Mouse (Mus musculus) kidney, postnatal 0 days (tissue): ENCODE measurements around the gene Dlgap4. TPM values are rescaled to one million over a fixed set of nuclear protein-coding genes. Genes with fewer than 3 reads are reported as not detected.

Experiments
- ATAC-seq: fragments of 200-750 bp; cut with Nextera tagmentation; replicated peaks from 2 replicates; pipeline ENCODE4 v1.8.0; 2017; ENCODE audit warnings: low read depth, moderate number of reproducible peaks, moderate TSS enrichment, moderate library complexity; ENCODE audit not compliant: low FRiP score
- DNase-seq: peaks from one replicate; pipeline ENCODE4 v3.0.0-alpha.2; 2016; ENCODE audit warnings: low spot score
- H3K27ac ChIP-seq: fragments of 300-500 bp; sonication (generic); 2 replicates; pipeline ENCODE4 v1.5.1; 2014; ENCODE audit warnings: mild to moderate bottlenecking
- H3K27me3 ChIP-seq: fragments of 300-500 bp; sonication (generic); 2 replicates; pipeline ENCODE4 v1.6.1; 2014; ENCODE audit warnings: low read length, mixed read lengths; ENCODE audit not compliant: insufficient read depth
- H3K36me3 ChIP-seq: fragments of 300-500 bp; sonication (generic); 2 replicates; pipeline ENCODE4 v1.6.1; 2014; ENCODE audit warnings: low read length, mixed read lengths; ENCODE audit not compliant: insufficient read depth
- H3K4me1 ChIP-seq: fragments of 300-500 bp; sonication (generic); replicated peaks from 2 replicates; pipeline ENCODE4 v1.6.1; 2014; ENCODE audit warnings: antibody characterized with exemption, low read length, mixed read lengths; ENCODE audit not compliant: insufficient read depth
- H3K4me2 ChIP-seq: fragments of 300-500 bp; sonication (generic); 2 replicates; pipeline ENCODE4 v1.6.1; 2014; ENCODE audit warnings: mild to moderate bottlenecking, low read length, moderate library complexity, mixed read lengths
- H3K4me3 ChIP-seq: fragments of 300-500 bp; sonication (generic); replicated peaks from 2 replicates; pipeline ENCODE4 v1.5.1; 2014; ENCODE audit warnings: low read depth, low read length
- H3K9ac ChIP-seq: fragments of 300-500 bp; sonication (generic); 2 replicates; pipeline ENCODE4 v1.6.1; 2014; ENCODE audit warnings: low read depth, low read length
- H3K9me3 ChIP-seq: fragments of 300-500 bp; sonication (generic); replicated peaks from 2 replicates; pipeline ENCODE4 v1.6.1; 2016; ENCODE audit warnings: low read length, inconsistent platforms, mixed read lengths
- CTCF ChIP-seq: IDR thresholded peaks from 2 replicates; pipeline ENCODE4 v1.5.1; 2016; ENCODE audit warnings: antibody characterized with exemption, low read depth, mild to moderate bottlenecking, moderate library complexity
- WGBS: fragments of 180-500 bp; shearing (Covaris S2); extraction: QIAGEN DNeasy Blood & Tissue Kit; methylation state at CpG from one replicate; pipeline ENCODE4 v1.1.7; 2014; 5-methylcytosine and 5-hydroxymethylcytosine counted together
- polyA plus RNA-seq: library from polyadenylated mRNA; unstranded; fragments of >200 nt; fragmentation: Nextera tagmentation; extraction: Ambion mirVana; gene quantifications from 2 replicates; pipeline ENCODE4 v1.2.1, GENCODE M21; 2015

Gene Dlgap4
- polyA plus RNA-seq, 1 experiment from 2014 or later: 61.1 TPM

DNA sequence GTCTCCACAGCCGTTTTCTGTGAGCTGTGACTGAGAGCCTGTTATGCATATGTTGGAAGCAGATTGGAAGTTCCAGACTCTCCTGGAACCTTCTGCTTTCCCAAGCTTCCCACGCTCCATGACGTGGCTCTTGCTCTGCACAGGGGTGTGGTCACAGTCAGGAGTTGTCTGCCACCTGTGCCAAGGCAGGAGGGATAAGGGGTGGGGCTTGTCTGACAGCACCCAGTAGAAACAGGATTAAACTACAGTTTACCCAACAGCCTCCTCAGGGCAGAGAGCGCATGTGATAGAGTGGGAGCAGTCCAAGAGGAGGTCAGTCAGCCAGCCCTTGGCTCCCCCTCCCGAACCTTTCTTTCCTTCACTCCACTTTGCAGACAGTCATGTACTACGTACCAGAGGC lies 118.6 kb downstream of the Dlgap4 start:
- no peaks in the 10 kb centered on the region for H3K9me3 ChIP-seq
- H3K27me3 ChIP-seq: no peaks in the 10 kb centered on the region
- H3K9ac ChIP-seq: no peak overlapping the region
- TF ChIP-seq CTCF: no peak
- peak; percentile 28 for DNase-seq
- H3K4me1 ChIP-seq: peaks cover 22% of the 10 kb centered on the region
- no peak overlapping the region for H3K4me2 ChIP-seq
- 31% methylated on average over 6 of the region's 6 CpGs for WGBS
- H3K4me3 ChIP-seq: no peak overlapping the region
- H3K36me3 ChIP-seq: no peaks in the 10 kb centered on the region
- H3K27ac ChIP-seq: peak overlapping the region; percentile 61; the same call in 1 of the 2 replicates
- ATAC-seq: peak; percentile 77

DNA sequence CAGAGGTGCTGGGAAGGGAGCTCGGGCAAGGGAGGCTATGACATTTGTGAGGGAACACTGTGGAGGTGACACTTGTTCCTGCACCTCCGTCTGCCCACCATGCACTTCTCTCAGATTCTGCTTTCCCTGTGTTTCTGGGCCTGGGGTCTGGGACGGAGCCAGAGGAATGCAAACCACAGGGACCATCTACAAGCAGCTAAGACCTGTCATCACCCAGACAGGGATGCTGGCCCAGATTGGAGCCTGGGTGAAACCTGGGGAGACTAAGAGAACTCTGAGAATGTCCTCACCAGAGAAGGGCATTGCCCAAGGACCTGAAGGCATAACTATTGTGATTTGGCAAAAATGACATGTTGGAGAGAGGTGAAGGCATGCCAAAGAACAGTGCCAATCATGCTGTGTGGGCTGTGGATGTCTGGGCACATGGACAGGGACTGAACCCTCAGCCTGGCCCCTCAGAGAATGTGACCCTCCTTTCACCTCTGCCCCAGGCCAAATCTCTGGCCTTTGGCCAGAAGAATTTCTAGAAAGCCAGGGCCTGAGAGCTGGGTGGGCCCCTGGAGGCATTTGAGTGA lies 122.3 kb downstream of the Dlgap4 start:
- H3K27me3 ChIP-seq: no peaks in the 10 kb centered on the region
- DNase-seq: no peak
- no peak for TF ChIP-seq CTCF
- H3K9ac ChIP-seq: no peak overlapping the region
- H3K36me3 ChIP-seq: no peaks in the 10 kb centered on the region
- no peak overlapping the region for H3K27ac ChIP-seq
- H3K4me2 ChIP-seq: no peak overlapping the region
- H3K4me3 ChIP-seq: no peak overlapping the region
- no peak for ATAC-seq
- H3K9me3 ChIP-seq: no peaks in the 10 kb centered on the region
- peaks cover 29% of the 10 kb centered on the region for H3K4me1 ChIP-seq
- 83% methylated on average over 3 of the region's 3 CpGs for WGBS

DNA sequence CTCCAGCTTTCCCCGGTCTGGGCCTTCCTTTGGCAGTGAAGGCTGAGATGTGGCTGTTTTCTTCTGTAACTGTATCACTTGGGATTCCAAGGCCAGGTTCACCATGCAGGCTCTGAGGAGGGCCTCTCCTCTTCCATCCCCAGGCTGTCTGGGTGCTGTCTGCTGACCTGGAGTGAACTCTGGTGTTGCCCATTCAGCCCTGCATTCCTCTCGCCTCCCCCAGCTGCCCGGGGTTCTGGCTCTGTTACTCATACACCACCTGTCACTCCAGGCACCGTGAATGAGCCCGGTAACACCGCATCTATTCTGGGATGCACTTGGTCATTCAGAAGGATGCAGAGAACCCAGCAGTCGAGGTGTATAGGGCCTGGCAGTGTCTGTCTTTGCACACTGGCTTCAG lies 123.3 kb downstream of the Dlgap4 start:
- no peaks in the 10 kb centered on the region for H3K27me3 ChIP-seq
- H3K4me1 ChIP-seq: peaks cover 26% of the 10 kb centered on the region
- H3K4me3 ChIP-seq: no peak overlapping the region
- no peaks in the 10 kb centered on the region for H3K9me3 ChIP-seq
- DNase-seq: peak; percentile 43
- H3K9ac ChIP-seq: no peak overlapping the region
- 30% methylated on average over 7 of the region's 7 CpGs for WGBS
- no peak for TF ChIP-seq CTCF
- no peak overlapping the region for H3K27ac ChIP-seq
- no peak overlapping the region for H3K4me2 ChIP-seq
- no peaks in the 10 kb centered on the region for H3K36me3 ChIP-seq
- no peak; the same call in 1 of the 2 replicates for ATAC-seq

DNA sequence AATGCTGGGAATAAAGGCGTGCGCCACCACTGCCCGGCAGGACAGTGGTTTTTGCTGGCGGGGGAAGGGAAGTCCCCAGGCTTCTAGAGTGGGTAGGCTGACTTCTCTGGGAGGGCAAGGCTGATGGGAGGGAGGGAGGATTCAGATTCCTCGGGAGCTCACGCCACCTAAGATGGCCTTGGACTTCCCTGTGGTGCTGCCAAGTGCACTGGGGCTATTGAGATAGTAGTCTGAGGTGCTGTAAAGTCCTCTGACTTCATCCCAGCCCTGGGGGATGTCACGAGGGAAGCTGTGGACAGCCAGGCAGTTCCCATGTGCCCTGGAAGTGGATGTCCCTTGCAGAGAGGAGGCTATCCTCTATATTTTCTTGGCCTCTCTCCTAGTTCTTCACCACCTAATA lies 124.5 kb downstream of the Dlgap4 start:
- DNase-seq (no peak), ATAC-seq (no peak)
- Histone ChIP-seq H3K4me2 (no peak overlapping the region), H3K36me3 (no peaks in the 10 kb centered on the region), H3K9me3 (no peaks in the 10 kb centered on the region), H3K27ac (no peak overlapping the region), H3K9ac (no peak overlapping the region), H3K27me3 (no peaks in the 10 kb centered on the region), H3K4me1 (peaks cover 29% of the 10 kb centered on the region), H3K4me3 (no peak overlapping the region)
- 77% methylated on average over 7 of the region's 7 CpGs for WGBS
- TF ChIP-seq CTCF: no peak

DNA sequence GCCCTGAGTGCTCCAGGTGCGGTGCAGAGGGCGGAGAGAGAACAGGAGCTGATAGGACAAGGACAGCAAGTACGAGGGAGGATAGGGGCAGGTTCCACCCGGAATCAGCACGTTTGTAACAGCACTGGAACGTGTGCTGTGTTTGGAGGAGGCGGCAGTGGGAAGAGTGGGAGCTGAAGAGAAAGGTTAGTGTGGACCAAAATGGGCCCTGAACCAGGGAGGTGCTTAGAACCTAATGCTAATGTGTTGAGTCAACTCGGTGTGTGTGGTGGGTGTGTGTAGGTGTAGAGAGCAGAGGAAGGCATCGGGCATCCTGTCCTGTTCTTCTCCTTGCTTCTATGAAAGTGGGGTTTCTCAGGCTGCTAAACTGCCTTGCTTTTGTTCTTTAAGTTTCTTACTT lies 127.8 kb downstream of the Dlgap4 start:
- H3K4me3 ChIP-seq: no peak overlapping the region
- TF ChIP-seq CTCF: no peak
- no peaks in the 10 kb centered on the region for H3K27me3 ChIP-seq
- no peak overlapping the region for H3K9ac ChIP-seq
- H3K4me2 ChIP-seq: no peak overlapping the region
- peaks cover 19% of the 10 kb centered on the region for H3K4me1 ChIP-seq
- WGBS: 65% methylated on average over 9 of the region's 9 CpGs
- H3K36me3 ChIP-seq: 0 out of 2 replicates have a peak, but pooled peaks cover 2% of the 10 kb centered on the region
- H3K27ac ChIP-seq: no peak overlapping the region
- ATAC-seq (no peak), DNase-seq (no peak)
- no peaks in the 10 kb centered on the region for H3K9me3 ChIP-seq

DNA sequence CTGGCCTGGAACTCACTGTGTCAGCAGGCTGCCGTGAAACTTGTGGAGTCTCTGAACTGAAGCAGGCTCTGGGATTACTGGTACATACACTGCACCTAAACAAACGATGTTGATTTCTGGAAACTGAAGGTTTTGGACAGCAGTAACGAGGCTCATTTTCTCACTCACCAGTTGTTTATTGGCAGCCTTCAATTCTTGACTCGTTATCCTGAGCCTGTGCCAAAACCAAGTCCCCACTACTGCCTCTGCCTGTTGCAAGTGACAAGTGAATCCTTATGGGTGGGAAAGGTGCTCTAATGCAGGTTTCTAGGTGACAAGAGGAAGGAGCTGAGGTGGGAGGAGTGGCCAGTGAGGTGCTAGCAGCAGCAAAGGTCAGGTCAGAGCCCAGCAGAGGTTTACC lies 128.5 kb downstream of the Dlgap4 start:
- peaks cover 11% of the 10 kb centered on the region; the same call in 1 of the 2 replicates for H3K4me1 ChIP-seq
- H3K9me3 ChIP-seq: no peaks in the 10 kb centered on the region
- H3K4me2 ChIP-seq: no peak overlapping the region
- ATAC-seq (no peak), DNase-seq (no peak)
- H3K4me3 ChIP-seq: no peak overlapping the region
- H3K27me3 ChIP-seq: no peaks in the 10 kb centered on the region
- WGBS: 48% methylated on average over 4 of the region's 4 CpGs
- H3K36me3 ChIP-seq: peaks cover 9% of the 10 kb centered on the region; the same call in 1 of the 2 replicates
- TF ChIP-seq CTCF: no peak
- no peak overlapping the region for H3K27ac ChIP-seq
- no peak overlapping the region for H3K9ac ChIP-seq

DNA sequence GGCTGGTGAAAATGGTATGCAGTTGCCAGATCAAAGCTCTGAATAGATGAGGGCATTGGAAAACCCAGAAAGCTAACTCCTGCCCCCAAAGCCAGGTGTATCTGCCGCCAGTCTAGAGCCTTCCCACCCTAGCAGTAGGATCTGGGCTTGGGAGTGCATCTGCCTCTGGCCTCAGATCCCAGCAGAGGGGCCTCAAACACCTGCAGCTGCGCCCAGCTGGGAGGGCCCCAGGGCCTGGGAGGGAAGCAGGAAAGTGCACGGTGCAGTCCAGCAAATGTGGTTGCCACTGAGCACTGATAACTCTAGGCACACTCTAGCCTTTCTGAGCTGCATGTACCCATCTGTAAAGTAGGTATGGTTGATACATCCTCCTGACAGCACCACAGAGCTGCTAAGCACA lies 129.7 kb downstream of the Dlgap4 start:
- WGBS: 66% methylated on average over 3 of the region's 3 CpGs
- H3K27ac ChIP-seq: no peak overlapping the region
- no peaks in the 10 kb centered on the region for H3K27me3 ChIP-seq
- H3K9ac ChIP-seq: no peak overlapping the region
- no peaks in the 10 kb centered on the region for H3K9me3 ChIP-seq
- no peak for ATAC-seq
- H3K4me1 ChIP-seq: peaks cover 10% of the 10 kb centered on the region; the same call in 1 of the 2 replicates
- H3K36me3 ChIP-seq: peaks cover 13% of the 10 kb centered on the region; the same call in 1 of the 2 replicates
- no peak for DNase-seq
- no peak overlapping the region for H3K4me3 ChIP-seq
- H3K4me2 ChIP-seq: no peak overlapping the region
- no peak for TF ChIP-seq CTCF
